Mouse (Mus musculus) cerebellum, adult 2 months (tissue): Measurements from ENCODE around the gene Zbtb24.
"Not testable (repeated sequence)": the region's sequence is repeated elsewhere in the genome, so short reads cannot be mapped to it uniquely, and the experiment has no call there.

ENCODE experiments used
- CTCF ChIP-seq: fragments of 200-500 bp; IDR thresholded peaks from 2 replicates; pipeline ENCODE4 v1.5.1; 2011; ENCODE audit warnings: low read depth, mild to moderate bottlenecking, control low read depth, low read length, moderate library complexity, borderline replicate concordance; ENCODE audit not compliant: insufficient read depth
- POLR2A ChIP-seq: fragments of 200-500 bp; IDR thresholded peaks from 2 replicates; pipeline ENCODE4 v1.6.1; 2011; ENCODE audit warnings: low read length, control low read depth, borderline replicate concordance; ENCODE audit not compliant: insufficient read depth

DNA sequence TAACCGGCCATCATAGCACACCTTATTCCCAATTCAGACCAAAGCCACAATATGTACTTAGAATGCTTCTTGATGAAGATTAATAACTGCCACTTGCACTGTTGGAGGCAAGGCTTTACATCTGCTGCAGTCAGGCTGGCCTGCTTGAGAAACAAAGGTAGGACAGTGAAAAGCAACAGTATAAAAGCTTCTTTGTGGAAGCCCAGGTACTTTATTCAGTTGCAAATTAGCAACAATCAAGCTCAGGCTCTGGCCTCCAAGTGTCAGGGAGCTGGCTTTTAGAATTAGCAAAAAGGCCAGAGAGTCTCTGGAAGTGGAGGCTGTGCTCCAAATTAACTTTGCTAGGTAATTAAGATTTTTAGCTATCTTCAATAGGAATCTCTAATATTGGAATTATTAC is 39.4 kb upstream of the Zbtb24 start:
- TF ChIP-seq CTCF, POLR2A: not testable (repeated sequence)
